Mouse (Mus musculus) intestine, embryonic 16.5 days (tissue): ENCODE measurements around the gene Clstn1. TPM values are rescaled to one million over a fixed set of nuclear protein-coding genes. Genes with fewer than 3 reads are reported as not detected.

Source experiments
- ATAC-seq: fragments of 200-750 bp; cut with Nextera tagmentation; 2 replicates; pipeline ENCODE4 v1.8.0; 2017; ENCODE audit warnings: moderate TSS enrichment, moderate library complexity
- H3K27ac ChIP-seq: fragments of 300-500 bp; sonication (generic); 2 replicates; pipeline ENCODE4 v1.5.1; 2014; ENCODE audit warnings: mild to moderate bottlenecking, low read length
- H3K27me3 ChIP-seq: fragments of 300-500 bp; sonication (generic); replicated peaks from 2 replicates; pipeline ENCODE4 v1.6.1; 2014; ENCODE audit warnings: low read length, control low read depth, mixed read lengths; ENCODE audit not compliant: control insufficient read depth, insufficient read depth
- H3K36me3 ChIP-seq: fragments of 300-500 bp; sonication (generic); 2 replicates; pipeline ENCODE4 v1.6.1; 2014; ENCODE audit warnings: low read length, control low read depth; ENCODE audit not compliant: control insufficient read depth, insufficient read depth
- H3K4me1 ChIP-seq: fragments of 300-500 bp; sonication (generic); 2 replicates; pipeline ENCODE4 v1.6.1; 2014; ENCODE audit warnings: low read length, control low read depth, mixed read lengths; ENCODE audit not compliant: control insufficient read depth, insufficient read depth
- H3K4me2 ChIP-seq: fragments of 300-500 bp; sonication (generic); 2 replicates; pipeline ENCODE4 v1.6.1; 2014; ENCODE audit warnings: low read depth, low read length, control low read depth
- H3K4me3 ChIP-seq: fragments of 300-500 bp; sonication (generic); 2 replicates; pipeline ENCODE4 v1.5.1; 2014; ENCODE audit warnings: mild to moderate bottlenecking, low read length
- H3K9ac ChIP-seq: fragments of 300-500 bp; sonication (generic); 2 replicates; pipeline ENCODE4 v1.6.1; 2014; ENCODE audit warnings: low read depth, low read length
- H3K9me3 ChIP-seq: fragments of 300-500 bp; sonication (generic); 2 replicates; pipeline ENCODE4 v1.6.1; 2016; ENCODE audit warnings: low read length, control low read depth; ENCODE audit not compliant: control insufficient read depth
- WGBS: fragments of 180-500 bp; shearing (Covaris S2); extraction: QIAGEN DNeasy Blood & Tissue Kit; methylation state at CpG from one replicate; pipeline ENCODE4 v1.1.7; 2014; 5-methylcytosine and 5-hydroxymethylcytosine counted together
- polyA plus RNA-seq: library from polyadenylated mRNA; unstranded; fragments of >200 nt; fragmentation: Nextera tagmentation; extraction: Ambion mirVana; gene quantifications from 2 replicates; pipeline ENCODE4 v1.2.1, GENCODE M21; 2015

Gene Clstn1
- polyA plus RNA-seq, 1 experiment from 2014 or later, result 10.8 TPM

DNA sequence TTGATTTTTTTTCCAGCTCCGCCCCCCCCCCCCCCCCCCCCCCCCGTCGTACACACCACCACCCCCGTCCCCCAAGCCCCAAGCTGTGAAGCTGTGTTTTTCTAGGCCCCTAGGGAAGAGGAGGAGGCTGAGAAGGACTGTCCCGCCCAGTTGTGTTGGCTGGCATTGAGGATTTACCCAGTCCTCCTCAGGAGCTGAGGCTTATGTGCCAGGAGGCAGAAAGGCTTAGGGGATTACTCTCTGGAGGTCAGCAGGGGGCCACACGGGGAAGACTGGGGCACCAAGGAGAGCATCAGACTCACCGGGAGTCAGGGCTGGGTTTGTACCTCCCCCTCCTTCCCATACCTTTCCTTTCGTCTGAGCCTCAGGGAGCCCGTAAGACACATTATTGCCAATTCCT, 13.8 kb upstream of the Clstn1 start:
- ATAC-seq, result no peak
- H3K4me2 ChIP-seq, result no peak overlapping the region
- no peaks in the 10 kb centered on the region for H3K36me3 ChIP-seq
- H3K27ac ChIP-seq, result no peak overlapping the region
- H3K27me3 ChIP-seq, result no peaks in the 10 kb centered on the region
- H3K4me1 ChIP-seq, result peaks cover 40% of the 10 kb centered on the region
- 57% methylated on average over 5 of the region's 9 CpGs for WGBS
- no peak overlapping the region for H3K4me3 ChIP-seq
- no peak overlapping the region for H3K9ac ChIP-seq
- no peaks in the 10 kb centered on the region for H3K9me3 ChIP-seq

DNA sequence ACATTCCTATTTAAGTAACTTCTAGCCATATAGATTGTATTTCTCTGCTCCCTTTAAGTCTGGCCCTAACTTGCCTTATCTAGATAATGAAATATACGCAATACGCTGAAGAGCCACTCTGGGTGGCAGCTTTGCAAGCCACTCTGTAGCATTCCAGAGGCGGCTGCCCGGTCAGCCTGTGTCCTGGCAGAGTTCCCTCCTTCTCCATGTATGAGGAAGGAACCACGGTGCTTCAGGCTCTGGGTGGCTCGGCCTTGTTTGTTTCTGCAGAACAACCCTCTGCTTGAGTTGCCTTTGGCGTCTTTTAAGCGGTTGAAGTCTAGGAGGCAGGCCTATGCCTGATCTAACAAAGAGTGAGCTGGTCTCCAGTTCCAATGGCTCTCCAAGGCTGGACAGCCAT, 13.4 kb upstream of the Clstn1 start:
- no peaks in the 10 kb centered on the region for H3K27me3 ChIP-seq
- no peak overlapping the region for H3K4me3 ChIP-seq
- no peak overlapping the region for H3K4me2 ChIP-seq
- no peaks in the 10 kb centered on the region for H3K9me3 ChIP-seq
- ATAC-seq, result no peak
- H3K36me3 ChIP-seq, result no peaks in the 10 kb centered on the region
- no peak overlapping the region for H3K9ac ChIP-seq
- no peak overlapping the region for H3K27ac ChIP-seq
- peaks cover 36% of the 10 kb centered on the region for H3K4me1 ChIP-seq
- WGBS, result 60% methylated on average over 8 of the region's 8 CpGs

DNA sequence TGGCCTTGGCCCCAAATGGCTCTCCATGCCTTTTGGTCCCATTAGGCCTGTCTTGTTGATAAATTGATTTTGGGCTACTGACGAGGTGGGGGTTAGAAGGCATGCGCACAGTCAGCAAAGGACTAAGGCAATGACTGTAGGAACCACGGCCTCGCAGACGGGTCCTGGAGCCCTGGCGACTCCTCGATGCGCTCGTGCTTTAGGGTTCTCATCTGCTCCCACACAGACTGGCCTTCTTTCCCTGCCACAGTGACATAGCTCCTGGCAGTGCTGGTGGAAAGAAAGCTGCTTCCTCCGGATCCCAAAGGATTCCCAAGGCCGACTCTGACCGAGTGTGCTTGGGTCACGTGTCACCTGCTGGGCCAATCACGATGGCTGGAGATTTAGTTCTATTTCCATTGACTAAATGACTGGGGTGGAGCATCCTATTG, 11.9 kb upstream of the Clstn1 start:
- Histone ChIP-seq H3K4me3 (no peak overlapping the region), H3K4me1 (peaks cover 29% of the 10 kb centered on the region), H3K9me3 (no peaks in the 10 kb centered on the region), H3K4me2 (no peak overlapping the region), H3K27me3 (no peaks in the 10 kb centered on the region), H3K9ac (no peak overlapping the region), H3K36me3 (no peaks in the 10 kb centered on the region), H3K27ac (no peak overlapping the region)
- no peak for ATAC-seq
- WGBS, result 73% methylated on average over 14 of the region's 14 CpGs

DNA sequence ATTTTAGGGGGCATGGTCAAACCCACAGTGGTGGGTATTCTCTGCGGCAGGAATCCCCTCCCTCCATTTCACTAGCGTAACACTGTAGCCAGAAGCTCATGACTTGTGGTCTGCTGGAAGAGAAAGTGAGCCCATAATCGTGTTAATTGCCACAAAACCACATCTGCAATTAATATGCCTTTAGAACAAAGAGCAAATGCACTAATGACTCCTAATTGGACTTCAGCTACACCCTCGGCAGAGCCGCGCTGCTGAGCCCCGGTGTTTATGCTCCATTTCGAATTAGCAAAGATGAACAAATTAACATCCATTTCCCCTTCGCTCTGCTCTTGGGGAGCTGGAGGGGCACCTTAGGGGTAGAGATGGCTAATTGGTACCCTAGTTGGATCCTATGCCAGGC, 10.2 kb upstream of the Clstn1 start:
- H3K27ac ChIP-seq, result no peak overlapping the region
- no peaks in the 10 kb centered on the region for H3K9me3 ChIP-seq
- H3K36me3 ChIP-seq, result no peaks in the 10 kb centered on the region
- H3K27me3 ChIP-seq, result no peaks in the 10 kb centered on the region
- no peak overlapping the region for H3K9ac ChIP-seq
- peaks cover 16% of the 10 kb centered on the region for H3K4me1 ChIP-seq
- no peak overlapping the region for H3K4me2 ChIP-seq
- no peak overlapping the region for H3K4me3 ChIP-seq
- ATAC-seq, result no peak
- WGBS, result 79% methylated on average over 9 of the region's 9 CpGs

DNA sequence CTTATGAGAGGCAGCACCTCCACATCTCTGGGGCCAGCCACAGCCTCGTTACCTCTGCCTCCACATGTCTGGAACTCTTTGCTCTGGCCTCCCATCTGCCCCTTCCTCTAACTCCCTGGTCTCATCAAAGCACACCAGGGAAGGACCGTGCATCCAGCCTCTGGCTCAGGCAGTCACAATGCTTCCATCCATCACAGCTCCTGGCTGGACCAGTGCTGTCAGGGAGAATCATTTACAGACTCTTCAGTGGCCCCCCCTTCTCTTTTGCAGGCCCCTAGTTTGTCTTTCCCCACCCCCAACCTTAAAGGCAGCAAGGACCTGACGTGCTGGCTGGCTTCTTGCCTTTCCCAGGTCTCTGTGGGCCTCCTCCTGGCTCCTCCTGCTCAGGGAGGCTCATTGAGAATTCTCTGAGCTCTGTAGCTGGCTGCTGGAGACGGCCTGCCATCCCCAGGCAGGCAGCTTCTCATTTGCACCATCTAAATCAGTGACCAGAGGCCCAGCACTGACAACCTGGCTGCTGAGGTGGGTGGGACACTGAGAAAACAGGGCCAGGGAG, 9.2 kb upstream of the Clstn1 start:
- Histone ChIP-seq H3K36me3 (no peaks in the 10 kb centered on the region), H3K27ac (no peak overlapping the region), H3K9ac (no peak overlapping the region), H3K4me3 (no peak overlapping the region), H3K27me3 (no peaks in the 10 kb centered on the region), H3K9me3 (no peaks in the 10 kb centered on the region), H3K4me2 (no peak overlapping the region), H3K4me1 (peaks cover 6% of the 10 kb centered on the region)
- ATAC-seq, result no peak
- WGBS, result 26% methylated on average over 4 of the region's 4 CpGs

DNA sequence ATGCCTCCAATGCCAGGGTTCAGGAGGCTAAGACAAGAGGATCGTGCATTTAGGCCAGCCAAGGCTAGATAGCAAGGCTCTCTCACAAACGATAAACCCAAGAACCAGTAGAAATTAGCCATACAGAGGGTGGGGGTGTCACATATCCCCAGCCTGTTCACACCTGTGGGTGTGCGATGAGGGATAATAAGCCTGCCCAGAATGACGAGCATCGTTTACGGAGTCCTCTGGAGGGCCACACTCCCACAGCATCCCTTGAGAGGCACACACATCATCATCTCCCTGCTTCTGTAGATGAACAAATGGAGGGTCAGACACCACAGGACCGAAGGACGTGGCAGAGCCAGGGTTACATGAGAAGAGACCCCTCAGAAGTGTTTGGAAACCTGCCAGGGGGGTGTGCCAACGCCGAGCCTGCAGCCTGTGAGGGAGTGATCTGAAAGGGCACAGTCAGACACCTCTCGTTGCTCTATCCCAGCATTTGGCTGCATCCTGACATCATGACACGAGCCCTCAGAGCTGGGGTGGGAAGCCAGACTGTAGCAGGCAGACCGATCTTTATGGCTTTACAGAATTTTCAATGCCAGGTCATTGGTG, 8.1 kb upstream of the Clstn1 start:
- Histone ChIP-seq H3K27me3 (no peaks in the 10 kb centered on the region), H3K36me3 (no peaks in the 10 kb centered on the region), H3K27ac (no peak overlapping the region), H3K4me2 (no peak overlapping the region), H3K4me3 (no peak overlapping the region), H3K9me3 (no peaks in the 10 kb centered on the region), H3K9ac (no peak overlapping the region), H3K4me1 (no peaks in the 10 kb centered on the region)
- 66% methylated on average over 13 of the region's 13 CpGs for WGBS
- ATAC-seq, result no peak

DNA sequence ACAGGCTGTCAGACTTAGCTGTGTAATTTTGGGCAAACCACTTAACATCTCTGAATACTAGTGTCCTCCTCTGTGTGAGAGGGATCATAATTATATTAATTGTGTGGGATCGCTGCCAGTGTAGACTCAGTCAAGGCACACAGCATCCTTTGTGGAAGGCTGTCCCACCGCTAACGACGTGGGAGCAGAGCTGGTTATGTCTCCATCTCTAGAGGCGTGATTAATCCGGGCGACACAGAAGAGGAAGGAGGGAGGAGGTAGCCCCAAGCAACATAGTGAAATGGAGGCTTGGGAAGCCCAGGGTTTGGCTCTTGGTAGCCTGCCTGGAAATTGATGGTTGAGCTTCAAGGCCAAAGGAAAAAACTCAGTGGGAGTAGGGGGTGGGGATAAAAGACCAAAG, 7.4 kb upstream of the Clstn1 start:
- Histone ChIP-seq H3K4me3 (no peak overlapping the region), H3K27ac (no peak overlapping the region), H3K4me1 (no peaks in the 10 kb centered on the region), H3K9ac (no peak overlapping the region), H3K4me2 (no peak overlapping the region), H3K27me3 (no peaks in the 10 kb centered on the region), H3K9me3 (no peaks in the 10 kb centered on the region), H3K36me3 (no peaks in the 10 kb centered on the region)
- ATAC-seq, result no peak
- WGBS, result 72% methylated on average over 7 of the region's 7 CpGs

DNA sequence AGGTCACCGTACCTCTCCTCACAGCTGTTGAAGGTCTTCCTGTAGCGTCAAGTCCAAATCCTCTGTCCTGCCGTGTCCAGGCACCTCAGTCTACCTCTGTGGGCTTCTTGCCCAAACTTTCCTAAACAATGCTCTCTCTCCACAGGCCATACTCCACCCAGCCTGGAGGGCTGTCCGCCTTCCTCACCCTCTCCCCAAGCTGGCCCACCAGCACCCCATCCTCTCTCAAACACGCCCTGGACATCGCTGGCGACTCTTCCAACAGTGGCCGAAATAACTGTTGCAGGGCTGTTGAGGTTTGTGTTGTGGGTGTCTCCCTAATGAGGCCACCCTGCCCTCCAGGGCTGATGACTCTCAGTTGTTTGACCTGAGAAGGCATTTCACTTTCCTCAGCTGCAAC, 1.0 kb upstream of the Clstn1 start:
- 79% methylated on average over 8 of the region's 8 CpGs for WGBS
- Histone ChIP-seq H3K4me3 (no peak overlapping the region), H3K9me3 (no peaks in the 10 kb centered on the region), H3K9ac (no peak overlapping the region), H3K27me3 (peaks cover 5% of the 10 kb centered on the region; the same call in 1 of the 2 replicates), H3K36me3 (no peaks in the 10 kb centered on the region), H3K4me1 (peaks cover 12% of the 10 kb centered on the region), H3K4me2 (no peak overlapping the region), H3K27ac (no peak overlapping the region)
- ATAC-seq, result peak; percentile 16; the same call in 1 of the 2 replicates

DNA sequence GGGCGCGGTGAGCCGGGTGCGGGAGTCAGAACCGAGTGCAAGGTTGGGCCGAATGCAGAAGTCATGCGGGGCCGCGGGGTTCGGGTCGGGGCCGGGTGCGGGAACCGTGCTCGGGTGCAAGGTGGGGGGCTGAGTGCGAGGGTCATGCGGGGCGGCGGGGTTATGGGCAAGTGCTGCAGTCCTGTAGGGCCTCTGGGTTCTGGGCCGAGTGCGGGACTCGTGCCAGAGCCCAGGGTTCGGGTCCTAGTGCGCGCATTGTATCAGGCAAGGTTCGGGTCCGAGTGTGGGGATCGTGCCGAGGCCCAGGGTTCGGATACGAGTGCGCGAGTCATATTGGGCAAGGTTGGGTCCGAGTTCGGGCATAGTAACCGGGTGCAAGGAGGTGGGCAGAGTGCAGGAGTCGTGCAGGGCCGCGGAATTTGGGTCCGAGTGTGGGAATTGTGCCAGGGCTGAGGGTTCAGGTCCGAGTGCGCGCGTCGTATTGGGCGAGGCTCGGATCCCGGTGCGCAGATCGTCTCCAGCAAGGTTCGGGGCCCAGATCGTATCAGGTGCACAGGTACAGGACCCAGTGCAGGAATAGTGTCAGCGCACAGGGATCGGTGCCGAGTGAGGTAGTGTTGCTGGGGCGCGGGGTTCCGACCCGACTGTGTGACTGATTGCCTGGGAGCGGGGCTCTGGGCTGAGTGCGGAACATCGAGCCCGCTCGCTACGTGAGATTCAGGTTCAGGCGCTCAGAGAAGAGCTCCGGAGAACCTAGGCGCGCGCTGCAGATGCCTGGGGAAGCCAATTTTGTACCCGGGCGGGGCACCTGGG, 721 bp downstream of the Clstn1 start:
- peak overlapping the region; percentile 82 for H3K4me3 ChIP-seq
- peaks cover 5% of the 10 kb centered on the region; the same call in 1 of the 2 replicates for H3K27me3 ChIP-seq
- peak overlapping the region; percentile 97 for H3K4me2 ChIP-seq
- H3K27ac ChIP-seq, result peak overlapping the region; percentile 55
- under 1% methylated on average over 72 of the region's 72 CpGs for WGBS
- ATAC-seq, result peak; percentile 38
- H3K4me1 ChIP-seq, result peaks cover 14% of the 10 kb centered on the region
- no peaks in the 10 kb centered on the region for H3K36me3 ChIP-seq
- H3K9me3 ChIP-seq, result no peaks in the 10 kb centered on the region
- peak overlapping the region; percentile 90 for H3K9ac ChIP-seq
